Mouse (Mus musculus) kidney, postnatal 14 days (tissue): ENCODE measurements around the gene Pbx1.

ENCODE experiments used
- DNase-seq: peaks from one replicate; pipeline ENCODE4 v3.0.0; 2022; ENCODE audit warnings: mixed read lengths

Gene Pbx1

DNA sequence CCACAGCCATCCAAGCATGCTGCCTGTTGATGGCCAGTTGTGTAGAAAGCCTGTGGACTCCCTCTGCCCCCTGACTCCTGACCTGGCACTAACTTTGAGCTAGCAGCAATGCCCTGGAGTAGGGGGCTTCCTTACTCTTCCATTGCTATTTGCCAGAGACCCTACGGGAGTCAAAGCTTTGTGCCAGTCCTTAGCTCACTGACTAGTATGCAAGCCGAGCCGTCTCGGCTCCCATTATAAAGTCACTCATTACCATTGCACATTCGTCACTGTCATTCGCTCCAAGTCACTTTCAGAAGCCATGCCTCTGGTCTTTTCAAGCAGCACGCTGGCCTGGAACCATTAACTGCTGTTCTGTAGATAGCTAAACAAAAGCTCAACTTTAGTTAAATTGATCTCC, 173.2 kb downstream of the Pbx1 start:
- no peak for DNase-seq

DNA sequence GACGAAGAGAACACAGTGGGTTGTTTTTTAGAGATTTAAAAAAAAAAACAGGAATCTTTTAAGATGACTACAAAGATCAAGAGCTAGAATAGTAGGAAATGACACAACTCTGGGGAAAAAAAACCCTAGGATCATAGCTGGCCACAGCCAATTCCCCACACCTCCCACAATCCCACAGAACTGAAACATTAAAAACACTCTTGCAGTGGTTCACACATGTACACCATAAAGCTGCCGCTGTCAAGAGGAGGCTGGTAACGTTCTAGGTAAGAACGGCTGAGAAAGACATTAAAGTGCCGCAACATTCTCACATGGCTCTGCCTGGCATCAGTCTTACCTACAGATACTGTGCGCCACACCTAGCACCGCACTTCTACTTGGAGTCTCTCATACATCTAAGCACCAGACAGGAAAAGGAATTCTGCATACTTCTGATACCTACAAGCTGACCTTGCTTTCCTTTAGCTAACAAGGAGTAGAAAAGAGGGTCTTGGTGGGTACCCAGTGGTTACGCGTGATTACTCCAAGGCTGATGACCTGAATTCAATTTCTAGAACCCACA, 176.6 kb downstream of the Pbx1 start:
- no peak for DNase-seq

DNA sequence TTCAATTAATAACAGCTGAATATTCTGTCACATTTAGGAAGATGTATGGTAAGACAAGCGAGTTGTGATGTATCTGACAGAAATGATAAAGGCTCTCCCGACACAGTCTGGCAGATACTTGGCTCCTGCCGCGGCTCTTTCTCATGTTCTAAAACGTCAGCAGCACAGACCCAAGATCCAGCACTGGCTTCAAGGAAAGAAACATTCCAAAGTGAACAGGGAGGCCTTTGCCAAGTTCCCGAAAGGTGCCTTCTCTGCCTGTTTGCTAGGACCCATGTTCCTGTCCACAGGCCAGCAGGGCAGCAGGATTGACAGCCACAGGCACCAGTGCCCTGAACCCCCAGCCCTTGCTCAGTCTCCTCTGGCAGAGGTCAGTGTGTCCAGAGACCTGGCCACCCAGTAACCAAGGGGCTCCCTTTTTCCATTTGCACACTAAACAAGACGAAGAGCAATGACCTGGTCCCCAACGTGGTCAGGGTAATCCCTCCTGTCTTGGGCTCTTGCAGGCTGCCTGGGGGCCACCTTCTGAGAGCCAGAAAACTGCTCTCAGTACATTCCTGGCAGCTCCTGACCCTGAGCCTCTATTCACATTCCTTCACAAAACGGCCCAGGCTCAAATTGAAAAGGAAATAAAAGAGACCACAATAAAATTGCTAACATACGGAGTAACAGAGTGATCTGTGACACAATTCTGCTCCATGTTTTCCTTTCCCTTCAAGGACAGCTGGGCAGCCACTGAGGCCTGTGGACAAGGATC, 184.9 kb downstream of the Pbx1 start:
- DNase-seq = peak; percentile 54

DNA sequence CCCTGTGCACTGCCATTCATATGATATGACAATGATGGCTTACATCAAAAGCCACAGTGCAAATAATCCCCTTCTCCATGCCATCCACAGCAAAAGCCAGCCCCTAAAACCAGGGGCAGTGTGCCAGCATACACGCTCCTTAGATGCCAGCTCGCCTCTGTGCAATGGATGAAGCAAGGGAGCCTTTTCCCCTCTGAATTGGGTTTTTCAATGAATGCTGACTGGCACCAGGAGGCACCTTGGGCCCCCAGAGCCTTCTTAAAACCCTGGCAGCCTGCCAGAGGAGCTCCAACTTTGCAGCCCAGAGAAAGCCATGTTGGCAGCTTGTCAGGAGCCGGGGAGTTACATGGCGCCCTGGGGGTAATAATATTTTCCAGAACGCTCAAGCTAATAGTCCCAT, 186.5 kb downstream of the Pbx1 start:
- peak; percentile 69 for DNase-seq

DNA sequence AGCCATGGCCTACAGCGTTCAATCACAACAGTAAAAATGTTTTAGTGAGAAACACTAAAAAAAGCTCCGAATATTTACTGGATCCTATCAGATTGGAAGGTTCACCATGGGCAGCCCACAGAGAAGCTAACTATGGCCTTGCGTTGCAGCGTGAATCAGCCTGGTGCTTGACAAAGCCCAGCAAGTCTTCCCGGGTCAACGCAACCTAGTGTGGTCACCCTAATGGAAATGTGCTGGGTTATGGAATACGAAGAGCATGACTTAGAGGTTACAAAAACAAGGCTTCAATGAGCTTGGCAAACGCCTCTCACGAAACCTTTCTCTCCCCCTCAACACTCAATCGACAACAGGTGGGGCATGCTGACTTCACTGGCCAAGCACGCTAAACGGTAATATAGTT, 188.3 kb downstream of the Pbx1 start:
- DNase-seq = no peak

DNA sequence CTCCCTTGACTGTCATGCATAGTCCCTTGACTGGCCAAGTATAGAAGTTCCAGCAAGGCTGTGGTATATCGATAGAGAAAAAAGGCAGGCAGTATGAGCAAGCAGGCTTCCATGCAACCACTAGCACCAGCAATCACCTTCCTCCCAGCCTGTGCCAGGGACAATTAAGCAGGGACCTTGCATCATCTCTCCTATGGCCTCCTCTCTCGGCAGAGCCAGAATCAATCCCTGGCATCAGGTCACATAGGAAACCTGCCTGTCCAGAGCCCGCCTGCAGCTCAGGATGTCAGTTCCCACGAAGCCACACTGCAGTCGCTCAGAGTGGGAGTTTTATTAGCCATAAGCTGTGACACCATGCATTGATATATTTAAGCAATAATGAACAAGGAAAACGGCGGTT, 189.0 kb downstream of the Pbx1 start:
- DNase-seq = no peak

DNA sequence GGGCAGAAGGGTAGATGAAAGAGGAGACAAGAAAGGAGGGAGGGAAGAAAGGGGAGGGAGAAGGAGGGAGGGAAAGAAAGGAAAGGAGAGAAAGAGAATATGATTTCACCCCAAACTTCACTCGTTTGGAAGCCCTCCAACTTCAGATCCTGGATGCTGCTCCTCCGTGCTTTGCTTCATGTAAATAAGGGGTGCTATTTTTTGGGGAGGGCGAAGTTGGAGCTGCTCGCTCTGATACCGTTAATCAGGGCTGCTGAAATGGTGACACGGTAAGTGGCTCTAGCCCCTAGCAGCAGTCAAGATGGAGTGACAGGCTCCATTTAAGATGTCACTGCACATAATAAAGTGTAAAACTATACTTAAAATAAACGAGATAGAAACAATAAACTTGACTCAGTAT, 190.8 kb downstream of the Pbx1 start:
- DNase-seq = no peak

DNA sequence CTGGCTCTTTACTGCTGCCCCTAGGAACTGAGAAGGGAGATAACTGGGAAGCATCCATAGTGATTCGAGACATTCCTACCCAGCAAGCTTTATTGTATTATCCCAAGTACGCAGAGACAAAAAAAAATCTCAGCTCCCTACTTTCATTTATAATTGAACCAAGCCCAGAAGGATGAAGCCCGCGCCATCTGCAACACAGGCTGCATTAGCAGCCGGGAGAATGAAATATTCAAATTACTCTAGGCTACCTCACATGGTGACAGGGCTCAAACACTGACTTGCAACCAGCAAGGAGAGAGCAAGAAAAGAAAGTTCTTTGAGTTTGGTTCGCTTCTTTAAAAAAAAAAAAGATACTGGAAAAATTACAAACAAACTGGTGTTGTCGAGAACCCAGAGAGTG, 191.2 kb downstream of the Pbx1 start:
- no peak for DNase-seq

DNA sequence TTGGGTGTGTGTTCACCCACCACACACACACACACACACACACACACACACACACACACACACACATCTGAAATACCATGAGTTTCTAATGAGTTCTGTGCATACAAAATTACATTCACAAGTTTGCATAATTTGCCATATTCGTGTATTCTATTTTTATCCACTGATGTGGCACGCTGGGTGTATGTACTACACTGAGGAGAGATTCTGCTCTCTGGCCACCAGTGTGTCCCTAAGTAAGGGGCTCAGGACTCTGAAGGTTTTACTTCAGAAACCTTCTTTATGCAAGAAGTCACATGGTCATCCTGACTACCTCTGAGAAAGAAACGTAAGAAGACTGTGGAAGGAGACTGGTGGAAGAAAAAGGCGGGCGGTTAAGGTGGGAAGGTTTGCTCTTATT, 191.7 kb downstream of the Pbx1 start:
- no peak for DNase-seq

DNA sequence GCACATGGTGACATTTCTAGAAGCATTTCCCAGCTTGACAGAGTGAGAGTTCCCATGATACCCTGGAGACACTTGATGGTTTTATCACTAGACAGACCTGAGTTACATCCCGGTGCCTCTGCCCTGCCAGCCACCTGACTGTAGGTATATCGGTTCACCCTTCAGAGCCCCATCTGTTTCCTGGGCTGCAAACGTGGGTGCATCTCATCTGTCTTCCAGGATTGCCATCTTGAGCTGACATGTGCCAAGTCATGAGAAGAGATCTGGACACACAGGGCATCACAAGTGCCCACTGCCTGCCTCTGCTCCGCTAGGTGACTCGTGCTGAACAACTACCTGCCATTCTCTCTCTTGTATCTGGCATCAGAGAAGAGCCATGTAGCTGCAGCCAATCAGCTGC, 196.0 kb downstream of the Pbx1 start:
- no peak for DNase-seq

DNA sequence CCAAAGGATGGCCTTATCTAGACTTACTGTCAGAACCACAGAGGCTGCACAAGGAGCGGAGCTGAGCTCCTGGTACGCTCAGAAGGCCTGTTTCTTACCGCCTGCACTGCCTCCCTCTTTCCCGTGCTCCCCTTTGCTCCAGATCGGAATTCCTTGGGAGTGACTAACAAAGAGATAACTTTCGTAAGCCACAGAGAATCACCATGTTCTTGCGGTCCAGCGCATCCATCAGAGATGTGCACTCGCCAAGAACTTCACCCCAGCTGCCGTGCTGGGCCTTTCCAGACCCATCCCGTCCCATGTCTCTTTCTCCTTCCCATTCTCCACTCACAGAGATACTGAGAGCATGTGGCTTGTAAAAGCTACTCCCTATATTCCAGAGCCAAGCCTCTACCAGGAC, 197.7 kb downstream of the Pbx1 start:
- DNase-seq = no peak

DNA sequence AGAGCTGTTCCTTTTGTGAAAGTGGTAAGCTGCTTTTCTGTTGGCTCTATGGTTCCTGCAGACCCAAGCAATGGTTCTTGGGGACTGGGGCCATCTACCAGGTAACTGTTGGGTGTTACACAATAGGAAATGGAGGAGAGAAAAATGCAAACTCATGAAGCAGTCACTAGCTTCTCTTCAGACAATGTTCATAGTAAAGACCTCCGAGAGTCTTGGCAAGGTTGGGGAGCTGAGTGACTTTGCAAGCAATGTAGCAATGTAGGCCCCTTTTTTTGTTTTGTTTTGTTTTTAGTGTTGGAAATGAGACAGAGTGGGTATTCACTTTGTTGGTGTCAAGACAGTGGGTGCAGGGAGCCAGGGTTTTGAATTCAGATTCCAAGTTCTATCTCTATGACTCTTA, 198.9 kb downstream of the Pbx1 start:
- DNase-seq = no peak

DNA sequence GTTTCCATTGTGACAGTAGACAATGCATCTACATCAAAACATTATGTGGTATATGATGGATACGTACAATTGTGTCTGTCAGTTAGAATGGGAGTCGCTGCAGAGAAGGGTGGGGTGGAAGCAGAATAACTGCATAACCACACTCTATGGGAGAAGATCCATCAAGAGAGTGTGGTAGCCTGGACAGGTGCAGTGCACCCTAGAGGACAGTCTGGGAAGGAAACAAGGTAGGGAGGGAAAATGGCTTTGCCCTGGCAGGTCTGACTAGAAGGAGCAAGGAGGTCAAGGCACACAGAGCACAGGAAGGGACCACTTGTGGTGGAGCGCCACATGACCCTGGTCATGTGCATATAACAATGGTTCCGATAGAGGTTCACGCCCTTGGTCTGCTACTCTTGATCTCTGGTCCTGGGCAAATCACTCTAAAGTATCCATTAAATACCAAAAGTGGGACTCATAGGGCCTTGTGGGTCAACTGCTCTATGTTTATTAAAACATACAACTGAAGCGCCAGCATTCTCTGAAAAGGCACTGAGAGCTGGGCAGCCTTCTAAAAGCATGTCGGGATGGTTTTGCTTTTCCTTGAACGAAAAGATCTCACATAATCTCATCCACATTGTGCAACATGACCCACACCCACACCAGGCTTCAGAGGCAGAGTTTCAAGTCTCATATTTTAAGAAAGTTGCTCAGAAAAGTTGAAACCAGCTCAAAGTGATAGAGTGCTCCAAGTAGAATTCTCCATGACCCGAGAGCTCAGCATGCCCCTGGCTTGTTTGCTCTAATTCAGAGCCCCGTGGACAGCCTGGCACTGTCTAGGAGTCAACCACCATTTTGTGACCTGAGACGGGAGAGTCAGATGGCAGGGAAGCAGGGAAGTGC, 200.3 kb downstream of the Pbx1 start:
- no peak for DNase-seq

DNA sequence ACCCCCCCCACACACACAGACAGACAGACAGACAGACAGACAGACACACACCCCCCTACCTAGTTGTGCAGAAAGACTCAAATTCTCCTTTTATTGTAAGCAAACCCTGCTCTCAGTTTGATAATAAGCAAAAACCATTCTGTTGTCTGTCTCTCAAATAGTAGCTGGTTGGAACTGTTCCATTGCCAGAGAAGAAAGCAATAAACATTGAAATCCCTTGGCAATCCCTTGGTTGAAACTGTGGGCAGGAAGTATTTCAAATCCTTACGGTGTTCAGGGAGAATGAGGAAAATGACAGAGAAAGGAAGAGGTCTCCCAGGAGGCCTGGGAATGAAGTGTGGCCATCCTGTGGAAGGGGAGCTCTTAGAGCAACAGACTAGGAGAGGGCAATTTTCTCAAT, 201.2 kb downstream of the Pbx1 start:
- no peak for DNase-seq

DNA sequence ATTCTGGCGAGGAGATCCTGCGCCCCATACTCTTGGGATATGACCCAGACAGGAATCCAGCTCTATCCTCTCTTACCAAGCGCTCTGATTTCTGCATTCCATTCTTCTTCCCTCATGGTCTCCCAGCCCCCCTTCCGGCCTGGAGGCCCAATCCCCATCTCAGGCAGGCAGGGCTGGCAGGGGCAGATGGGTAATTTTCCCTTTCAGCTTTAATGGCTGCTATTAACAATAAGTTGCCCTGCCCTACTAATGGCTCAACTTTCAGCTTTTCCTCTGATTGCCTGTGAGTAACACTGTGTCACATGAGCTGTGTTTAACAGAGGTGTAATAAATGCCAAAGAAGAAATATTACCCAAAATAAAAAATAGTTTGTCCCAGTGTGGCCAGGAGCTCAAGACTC, 201.9 kb downstream of the Pbx1 start:
- DNase-seq = peak; percentile 47

DNA sequence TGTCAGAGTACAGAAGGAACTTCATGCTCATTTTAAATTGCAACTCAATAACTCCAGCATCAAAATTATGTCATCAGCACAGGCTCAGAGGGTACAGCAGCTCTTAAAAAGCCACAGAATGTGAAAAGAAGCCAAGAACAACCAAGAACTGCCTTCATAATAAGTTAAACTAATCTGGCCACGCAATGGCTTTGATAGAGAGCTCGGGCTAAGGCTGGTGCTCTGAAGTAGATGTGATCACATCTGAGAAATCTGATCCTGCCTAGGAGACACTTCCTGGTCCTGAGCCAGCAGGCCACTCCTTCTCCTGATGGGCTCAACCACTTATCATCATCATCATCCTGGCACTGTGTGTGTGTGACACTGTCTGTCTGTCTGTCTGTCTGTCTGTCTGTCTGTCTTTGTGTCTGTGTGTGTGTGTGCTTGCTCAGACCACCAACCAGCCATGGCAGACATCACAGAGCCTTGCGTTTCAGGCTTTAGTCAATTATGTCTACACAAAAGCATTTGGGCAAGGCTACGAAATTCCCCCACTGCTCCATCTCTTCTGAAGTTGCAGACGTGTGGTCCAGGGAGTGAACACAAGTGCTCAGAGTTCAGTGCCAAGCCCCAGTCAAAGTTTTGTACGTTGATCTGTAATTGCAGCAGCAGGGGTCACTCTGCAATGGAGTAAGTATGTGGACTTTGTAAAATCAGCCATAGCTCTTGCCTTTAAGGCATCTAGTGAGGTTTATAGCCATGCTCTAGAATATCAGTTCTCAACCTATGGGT, 203.1 kb downstream of the Pbx1 start:
- no peak for DNase-seq

DNA sequence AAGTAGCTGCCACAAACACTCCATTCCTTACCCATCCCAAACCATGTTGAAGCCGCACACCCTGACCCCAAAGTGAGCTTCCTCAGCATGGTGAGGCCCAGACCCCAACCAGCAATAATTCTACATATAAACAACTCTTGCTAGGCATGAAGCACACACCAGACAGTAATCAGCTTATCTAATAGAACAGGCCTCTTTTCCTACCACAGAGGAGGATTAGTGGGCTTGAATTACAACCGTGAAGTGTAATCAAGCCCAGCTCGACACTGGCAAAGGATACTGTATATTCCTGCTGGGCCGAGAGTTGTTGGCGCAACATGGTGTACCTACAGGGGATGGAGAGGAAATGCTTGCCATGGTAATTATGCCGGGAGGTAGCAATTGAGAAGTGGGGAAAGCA, 205.9 kb downstream of the Pbx1 start:
- no peak for DNase-seq

DNA sequence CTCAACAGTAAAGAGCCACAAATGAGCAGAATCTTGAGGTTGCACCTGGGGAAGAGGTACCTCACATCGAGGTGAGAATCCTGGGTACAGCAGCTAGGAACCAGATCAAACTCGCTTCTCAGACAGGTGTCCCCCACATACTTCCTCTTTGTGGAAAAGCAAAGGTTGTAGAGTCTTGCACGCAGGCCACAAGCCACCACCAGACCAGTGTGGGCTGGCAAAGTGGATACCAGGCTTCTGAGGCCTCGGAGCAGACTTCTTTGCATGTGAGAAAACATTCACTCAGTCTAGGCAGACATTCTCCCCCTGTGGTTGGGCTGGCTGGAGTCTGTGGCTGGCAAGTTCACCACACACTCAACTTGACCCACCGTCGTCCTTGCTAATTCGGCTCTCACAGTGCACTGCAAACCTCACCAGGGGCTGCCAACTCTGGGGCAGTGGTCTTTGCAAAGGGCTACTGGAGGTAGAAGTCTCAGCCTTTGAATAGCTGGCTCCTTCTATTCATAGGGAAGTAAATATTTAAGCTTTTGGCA, 206.4 kb downstream of the Pbx1 start:
- DNase-seq = no peak

DNA sequence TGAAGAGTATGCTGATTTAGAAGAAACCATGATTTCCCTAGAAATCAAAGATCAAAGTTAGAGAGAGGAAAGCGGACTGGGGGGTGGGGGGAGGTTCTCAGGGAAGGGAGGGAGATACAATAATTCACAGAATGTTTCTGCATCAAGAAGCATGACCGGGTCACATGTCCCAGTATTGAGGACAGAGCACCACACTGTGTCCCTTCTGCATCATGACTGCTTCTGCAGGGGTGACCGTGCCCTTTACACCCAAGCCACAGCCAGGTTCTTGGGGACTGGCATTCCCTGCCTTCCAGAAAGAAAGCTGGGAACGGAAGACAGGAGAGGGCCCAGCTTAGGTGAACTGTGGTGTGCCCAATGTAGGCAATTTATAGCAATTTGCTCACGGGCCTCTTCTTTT, 207.9 kb downstream of the Pbx1 start:
- DNase-seq = no peak

DNA sequence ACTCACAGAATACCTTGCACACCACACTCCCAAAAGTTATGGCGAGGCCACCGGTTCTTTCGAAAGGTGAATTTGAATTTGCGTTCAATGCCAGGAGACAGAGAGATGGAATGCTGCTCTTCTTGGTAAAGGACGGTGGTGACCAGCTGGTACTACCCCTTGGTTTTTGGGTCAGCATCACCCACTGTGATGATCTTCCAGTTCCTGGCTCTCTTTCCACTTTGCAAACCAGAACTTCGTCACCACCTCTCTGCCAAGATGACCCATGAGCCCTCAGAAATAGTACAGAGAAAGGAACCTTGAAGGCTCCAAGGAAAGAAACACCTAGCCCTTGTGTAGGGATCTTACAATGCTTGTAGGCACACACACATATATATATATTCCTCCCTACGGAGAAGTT, 209.3 kb downstream of the Pbx1 start:
- no peak for DNase-seq

DNA sequence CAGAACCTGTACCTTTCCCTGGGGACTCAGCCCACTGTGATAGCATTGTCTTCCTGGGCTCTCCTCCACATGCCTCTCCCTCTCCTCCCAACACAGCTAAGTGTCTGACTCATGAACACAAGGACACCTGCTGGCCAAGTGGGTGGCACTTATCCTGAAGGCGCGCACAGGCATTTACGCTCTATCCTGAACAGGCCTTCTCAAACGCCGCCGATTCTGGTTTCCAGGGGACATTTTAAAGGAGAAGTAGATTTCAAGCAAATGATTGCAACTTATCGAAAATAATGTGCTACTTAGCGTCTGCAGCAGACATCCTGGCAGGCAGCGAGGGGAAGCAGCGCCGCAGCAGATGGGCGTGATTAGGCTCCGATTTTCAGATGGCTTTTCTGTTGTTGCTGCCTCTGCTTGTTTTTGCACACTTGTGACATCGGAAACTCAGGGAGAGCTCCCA, 211.0 kb downstream of the Pbx1 start:
- DNase-seq = no peak

DNA sequence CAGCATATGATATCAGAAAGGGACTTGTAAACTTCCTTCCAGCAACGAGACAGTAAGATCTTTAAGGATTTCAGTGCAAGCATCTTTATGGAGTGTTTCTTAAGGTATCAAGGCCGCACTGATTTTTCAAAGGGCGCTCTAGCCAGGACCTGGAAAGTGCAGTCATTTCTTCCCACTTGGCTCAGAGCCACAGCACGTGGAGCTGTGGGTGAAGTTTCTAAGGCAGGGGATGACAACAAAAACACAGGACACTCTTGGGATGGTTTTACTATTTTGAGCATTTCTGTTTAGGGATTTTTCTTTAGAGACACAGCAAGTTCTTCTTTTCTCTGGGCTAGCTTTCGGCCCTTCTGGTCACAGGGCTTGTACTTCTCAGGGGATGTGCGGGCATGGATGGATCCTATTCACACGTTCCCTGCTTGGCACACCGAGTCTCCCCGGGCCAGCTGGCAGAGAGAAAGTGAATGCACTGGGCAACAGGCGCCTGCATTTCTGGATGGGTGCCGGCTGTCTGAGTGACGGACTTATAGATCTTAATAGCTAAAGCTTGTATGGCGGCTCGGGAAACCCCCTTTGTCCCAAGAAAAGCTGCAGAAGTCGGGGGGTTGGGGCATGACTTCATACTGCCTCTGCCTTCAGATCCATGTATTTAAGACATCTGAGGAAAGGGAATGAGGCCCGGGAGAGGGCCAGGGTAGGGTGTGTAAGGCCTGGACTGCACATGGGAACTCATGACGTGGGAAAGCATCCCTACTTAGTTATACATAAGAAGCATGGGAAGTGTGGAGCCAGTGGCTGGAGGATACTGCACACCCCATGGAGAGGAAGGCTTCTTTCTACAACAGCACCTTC, 215.9 kb downstream of the Pbx1 start:
- no peak for DNase-seq
